Mouse (Mus musculus) CD4-positive naive resting alpha-beta T cell, adult 57 days (primary cell): Measurements from ENCODE around the gene Itpa. TPM values are rescaled to one million over a fixed set of nuclear protein-coding genes. Genes with fewer than 3 reads are reported as not detected.

Experiments used
- total RNA-seq: library from RNA; stranded (reverse); gene quantifications from one replicate; pipeline ENCODE4 v1.2.4, GENCODE M21; 2023

Itpa gene
- 15.7 TPM for total RNA-seq

DNA sequence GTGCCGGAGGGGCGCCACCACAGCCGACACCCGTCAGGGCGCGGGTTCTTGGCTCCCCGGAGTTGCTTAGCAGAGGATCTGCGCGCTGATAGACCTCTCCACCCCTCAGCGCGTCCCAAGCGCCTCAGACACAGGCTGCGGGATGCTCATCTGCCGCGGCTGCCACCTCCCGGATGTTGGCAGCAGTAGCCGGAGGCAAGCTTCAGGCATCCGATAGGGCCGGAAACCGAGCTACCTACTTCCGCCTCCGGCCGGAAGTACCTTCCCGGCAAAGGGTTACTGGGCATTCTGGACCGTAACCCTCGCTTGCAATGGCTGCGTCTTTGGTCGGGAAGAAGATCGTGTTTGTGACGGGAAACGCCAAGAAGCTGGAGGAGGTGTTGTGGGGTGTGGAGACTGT lies at the start of gene Itpa:
Gene Itpa (plus strand): TSS at position 52 of the 400 bp plus-strand sequence.

GRCm38 (mm10) chr2:130629839-130630203 lies 37.6 kb upstream of the Itpa start, which contains the start of the genes Fastkd5 and Ubox5:
Gene Fastkd5 (minus strand): TSS chr2:130630027.
Gene Ubox5 (minus strand): TSS chr2:130630038.

GRCm38 (mm10) chr2:130642684-130643369 lies 24.6 kb upstream of the Itpa start, which contains the start of gene Lzts3:
Gene Lzts3 (minus strand): TSS chr2:130642803.

DNA sequence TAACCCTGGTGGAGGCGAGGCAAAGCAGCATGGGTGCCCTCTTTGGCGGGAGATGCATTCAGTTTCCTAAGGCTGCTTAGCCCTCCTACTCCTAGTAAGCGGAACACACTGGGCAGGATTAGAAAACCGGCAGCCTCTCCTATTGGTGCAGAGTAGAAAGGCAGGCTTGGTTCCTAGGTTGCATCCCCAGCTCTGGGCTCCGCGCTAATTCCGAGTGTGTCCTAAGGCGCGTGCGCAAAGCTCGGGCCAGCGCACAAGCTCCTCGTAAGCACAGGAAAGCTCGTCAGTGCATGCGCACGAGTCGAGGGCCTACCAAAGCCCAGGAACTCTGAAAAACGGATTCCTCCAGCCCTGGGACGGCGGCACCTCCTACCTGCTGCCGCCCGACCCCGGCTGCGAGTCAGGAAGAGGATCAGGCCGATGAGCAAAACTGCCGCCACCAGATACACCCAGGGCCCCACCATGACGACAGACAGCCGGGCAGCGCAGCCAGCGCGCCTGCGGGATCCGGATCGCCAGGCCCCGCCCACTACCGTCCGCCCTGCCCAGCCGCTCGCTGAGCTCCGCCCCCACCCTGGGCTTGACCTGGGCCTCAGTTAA lies 3.2 kb upstream of the Itpa start, which contains the start of gene Ddrgk1:
Gene Ddrgk1 (minus strand): TSS at position 558 of the 600 bp plus-strand sequence.

DNA sequence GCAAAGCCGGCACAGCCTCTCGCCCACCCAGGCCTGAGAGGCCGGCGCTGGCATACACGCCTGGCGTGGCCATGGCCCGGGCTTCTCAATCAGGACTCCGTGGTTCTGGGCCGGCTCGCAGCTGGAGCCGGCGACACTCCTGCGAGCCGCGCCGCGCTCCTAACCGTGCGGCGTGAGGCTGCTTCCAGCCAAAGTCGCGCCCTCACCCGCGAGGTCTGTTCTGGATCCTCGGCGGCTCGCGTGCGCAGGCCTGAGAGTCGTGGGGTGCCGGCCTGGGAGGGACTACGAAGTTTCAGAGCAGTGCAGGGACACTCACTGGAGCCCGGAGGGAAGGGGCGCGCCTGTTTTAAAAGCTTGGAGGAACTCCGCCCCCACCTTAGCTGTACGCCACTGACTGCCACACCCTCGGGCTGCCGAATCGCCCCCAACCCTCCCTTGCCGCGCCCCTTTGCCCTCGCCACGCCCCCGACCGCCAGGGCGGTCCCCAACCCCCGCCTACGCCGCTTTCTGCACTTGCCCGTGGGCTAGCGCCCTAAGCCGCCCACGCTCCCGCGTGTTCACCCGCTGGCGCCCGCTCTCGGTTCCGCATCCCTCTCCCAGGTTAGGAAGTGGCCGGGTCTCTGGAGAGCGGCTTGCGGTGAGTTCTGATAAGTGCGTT lies 29.9 kb downstream of the Itpa start, which contains the start of gene Slc4a11:
Gene Slc4a11 (minus strand): TSS at position 367 of the 658 bp plus-strand sequence.

Other genes starting within 250 kb of the Itpa start
- 132 TPM for gene Vps16, start 243.3 kb upstream of the Itpa start, total RNA-seq
- gene Pced1a, start 242.9 kb upstream of the Itpa start, total RNA-seq, result 26.0 TPM
- gene Ptpra, start 217.3 kb upstream of the Itpa start, total RNA-seq, result 129 TPM
- 62.3 TPM for gene Mrps26, start 103.9 kb upstream of the Itpa start, total RNA-seq
- gene Oxt, start 91.4 kb upstream of the Itpa start, total RNA-seq, result not detected
- not detected for gene Avp, start 85.1 kb upstream of the Itpa start, total RNA-seq
- 7.8 TPM for gene Fastkd5, start 37.6 kb upstream of the Itpa start, total RNA-seq
- 4.5 TPM for gene Ubox5, start 37.6 kb upstream of the Itpa start, total RNA-seq
- gene Lzts3, start 24.8 kb upstream of the Itpa start, total RNA-seq, result 4.3 TPM
- 136 TPM for gene Ddrgk1, start 3.0 kb upstream of the Itpa start, total RNA-seq
- gene Slc4a11, start 29.9 kb downstream of the Itpa start, total RNA-seq, result 1.0 TPM
- 27.2 TPM for gene 4930402H24Rik, start 238.8 kb downstream of the Itpa start, total RNA-seq
- gene Atrn, start 238.9 kb downstream of the Itpa start, total RNA-seq, result 30.3 TPM